Mouse (Mus musculus) embryo, embryonic 10.5 days (tissue): ENCODE results near the gene Vamp9.

Experiments
- DNase-seq: peaks from one replicate; pipeline ENCODE4 v3.0.0-alpha.2; 2015; ENCODE audit warnings: low spot score

Vamp9 gene

GRCm38 (mm10) chr5:99941776-99942502 lies 35.9 kb downstream of the Vamp9 start:
- no peak for DNase-seq

GRCm38 (mm10) chr5:99952513-99952912 lies 46.5 kb downstream of the Vamp9 start:
- DNase-seq, result no peak

DNA sequence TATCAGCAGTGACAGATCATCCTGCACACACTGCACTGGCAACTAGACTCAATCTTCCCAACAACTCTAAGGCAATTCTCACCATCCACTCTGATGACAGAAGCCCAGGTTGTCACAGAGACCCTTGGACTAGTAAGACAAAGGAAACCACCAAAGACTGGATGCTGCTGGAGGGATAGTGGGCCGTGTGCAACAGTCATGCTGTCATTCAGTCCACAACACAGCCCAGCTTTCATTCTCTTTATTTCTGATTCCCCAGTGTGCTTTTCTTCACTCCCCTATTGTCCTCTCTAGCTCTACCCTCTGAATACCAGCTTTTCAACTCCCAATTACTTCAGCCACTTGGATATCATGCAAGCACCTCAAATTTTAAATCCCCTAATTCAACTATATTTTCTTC lies 47.8 kb downstream of the Vamp9 start:
- DNase-seq, result peak; percentile 66

DNA sequence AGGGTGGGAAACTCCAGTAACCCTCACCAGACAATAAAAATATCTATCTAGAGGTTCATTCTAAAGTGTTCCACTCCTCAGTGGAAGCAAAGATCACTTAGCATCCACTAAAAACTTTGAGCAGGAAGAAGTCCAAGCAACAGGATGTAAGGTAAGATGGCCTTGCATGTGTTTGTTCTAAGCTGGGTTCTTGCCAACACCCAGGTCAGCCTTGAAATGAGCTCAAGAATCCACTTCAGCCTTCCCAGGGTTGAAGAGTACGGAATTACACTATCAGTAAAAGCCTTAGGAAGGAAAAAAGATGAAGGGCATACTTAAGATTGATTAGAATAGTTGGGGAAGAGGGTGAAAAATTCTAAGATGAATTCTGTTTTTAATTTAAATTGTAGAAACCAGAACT lies 52.6 kb downstream of the Vamp9 start:
- no peak for DNase-seq

- no peak for DNase-seq
Observed at GRCm38 (mm10) chr5:99959236-99959936, 53.3 kb downstream of the Vamp9 start.

DNA sequence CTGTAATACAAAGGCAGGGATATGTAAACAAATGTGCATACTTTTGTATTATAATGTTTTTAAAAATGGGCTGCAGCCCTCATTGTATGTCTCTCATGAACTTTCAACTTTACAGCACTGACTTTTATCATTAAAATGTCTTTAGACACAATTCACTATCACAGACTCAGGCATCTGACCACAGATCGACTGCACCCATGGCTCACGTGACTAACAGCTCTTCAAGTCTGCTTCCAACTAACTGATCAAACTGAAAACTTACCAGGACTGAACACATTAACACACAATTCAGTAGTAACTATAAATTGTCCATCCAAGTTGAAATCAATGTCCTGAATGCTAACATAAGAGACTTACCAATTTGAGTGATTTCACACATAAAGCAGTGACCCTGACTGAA lies 53.9 kb downstream of the Vamp9 start:
- no peak for DNase-seq

GRCm38 (mm10) chr5:99973941-99974340 lies 67.9 kb downstream of the Vamp9 start:
- DNase-seq, result peak; percentile 13

GRCm38 (mm10) chr5:99975061-99975460 lies 69.0 kb downstream of the Vamp9 start:
- no peak for DNase-seq

- DNase-seq, result peak; percentile 9
Observed at GRCm38 (mm10) chr5:99975776-99976175, 69.7 kb downstream of the Vamp9 start.

GRCm38 (mm10) chr5:99976334-99976955 lies 70.4 kb downstream of the Vamp9 start:
- peak; percentile 37 for DNase-seq

DNA sequence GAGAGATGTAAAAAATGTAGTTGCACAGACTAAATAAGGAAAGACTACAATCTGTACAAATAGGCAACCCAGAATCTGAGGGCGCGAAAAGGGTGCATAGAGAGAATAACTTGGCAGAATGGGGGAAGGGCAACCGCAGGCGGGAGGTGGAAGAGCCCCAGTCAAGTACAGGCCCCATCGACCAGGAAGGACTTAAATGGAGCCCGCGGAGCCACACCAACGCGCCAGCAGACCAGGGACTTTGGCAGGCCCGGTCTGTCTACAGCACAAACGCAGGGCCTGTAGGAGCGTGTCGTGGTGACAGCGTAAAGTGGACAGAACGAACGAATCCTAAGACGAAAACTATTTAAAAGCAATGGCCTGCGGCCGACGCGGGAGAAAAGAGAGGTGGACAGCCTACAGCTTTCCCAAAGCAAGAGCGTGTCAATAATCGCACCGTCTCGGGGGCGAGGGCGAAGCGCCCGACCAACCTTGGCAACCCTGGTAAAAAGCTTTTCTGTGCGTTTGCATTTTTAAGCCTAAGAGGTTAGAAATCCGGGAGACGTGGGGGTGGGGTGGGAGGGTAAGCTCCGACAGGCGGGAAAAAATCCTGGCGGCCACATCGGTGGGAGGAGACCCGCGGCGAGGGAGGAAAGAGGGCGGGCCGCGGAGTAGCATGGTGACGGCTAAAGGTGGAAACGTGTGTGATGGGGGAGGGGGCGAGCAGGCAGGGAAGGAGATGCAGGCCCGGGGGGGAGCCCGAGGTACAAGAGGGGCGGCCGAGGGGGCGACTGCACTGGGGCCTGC lies 71.7 kb downstream of the Vamp9 start:
- peak; percentile 86 for DNase-seq

GRCm38 (mm10) chr5:99978699-99979442 lies 72.8 kb downstream of the Vamp9 start, which contains the start of the genes Hnrnpd and 4930524J08Rik:
TSS of gene Hnrnpd (minus strand) at chr5:99978938.
TSS of gene 4930524J08Rik (plus strand) at chr5:99979061.
- peak; percentile 99 for DNase-seq

DNA sequence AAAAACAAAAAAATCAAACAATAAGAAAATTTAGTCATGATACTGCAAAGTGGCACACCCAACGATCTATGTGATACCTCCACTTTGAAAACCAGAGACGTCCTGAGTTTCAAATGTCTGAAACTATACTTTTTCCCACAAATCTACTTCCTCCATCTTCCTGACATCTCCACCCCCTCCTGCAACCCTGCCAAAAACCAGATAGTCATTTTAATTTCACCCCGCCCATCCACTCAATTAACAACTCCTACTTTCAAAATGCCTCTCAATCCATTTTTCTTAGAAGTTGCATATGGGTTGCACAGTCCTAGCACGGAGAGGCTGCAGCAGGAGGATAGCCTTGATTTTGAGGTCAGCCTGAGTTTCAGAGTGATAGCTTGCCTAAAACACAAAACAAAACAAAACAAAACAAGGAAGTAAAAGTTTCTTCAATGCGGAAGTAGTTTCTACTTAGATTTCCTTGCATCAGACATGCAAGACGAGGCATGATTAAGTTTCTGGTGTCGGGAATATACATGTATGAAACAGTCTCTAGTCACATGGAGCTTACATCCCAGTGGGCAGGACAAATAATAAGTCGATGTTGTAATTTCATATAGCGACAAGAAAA lies 77.5 kb downstream of the Vamp9 start:
- DNase-seq, result no peak

GRCm38 (mm10) chr5:99994166-99994565 lies 88.1 kb downstream of the Vamp9 start:
- DNase-seq, result no peak

- DNase-seq, result no peak
Observed at GRCm38 (mm10) chr5:99994680-99995079, 88.6 kb downstream of the Vamp9 start.

DNA sequence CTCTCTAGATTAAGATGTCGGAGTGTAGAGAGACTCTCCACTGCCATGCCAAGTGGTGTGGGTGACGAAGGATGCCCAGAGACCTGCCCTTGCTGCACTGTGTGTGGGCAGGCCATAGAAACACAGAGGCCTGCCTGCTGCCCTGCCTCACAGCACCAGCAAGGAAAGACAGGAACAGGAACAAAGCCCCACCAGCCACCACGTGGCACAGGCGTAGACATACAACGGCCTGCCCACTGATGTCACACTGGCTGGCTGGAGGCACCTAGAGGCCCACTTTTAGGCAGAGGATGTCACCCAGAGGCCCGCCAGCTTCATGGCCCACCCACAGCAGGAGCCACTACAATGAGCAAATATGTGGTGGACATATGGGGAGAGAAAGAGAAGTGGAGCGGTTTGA lies 94.0 kb downstream of the Vamp9 start:
- DNase-seq, result no peak

GRCm38 (mm10) chr5:100000500-100000899 lies 94.4 kb downstream of the Vamp9 start:
- no peak for DNase-seq
